Mouse (Mus musculus) NIH3T3 (cell line): Measurements from ENCODE around the gene Nudt19.
"Not testable (repeated sequence)": the region's sequence is repeated elsewhere in the genome, so short reads cannot be mapped to it uniquely, and the experiment has no call there.

Experiments
- DNase-seq: peaks from one replicate; pipeline ENCODE4 v3.0.0-alpha.2; 2012; ENCODE audit warnings: low read depth

Gene Nudt19

GRCm38 (mm10) chr7:35565965-35566364, 9.9 kb upstream of the Nudt19 start:
- not testable (repeated sequence) for DNase-seq

GRCm38 (mm10) chr7:35564872-35565271, 8.8 kb upstream of the Nudt19 start:
- not testable (repeated sequence) for DNase-seq

- DNase-seq = no peak
These were observed 8.2 kb upstream of the Nudt19 start for GRCm38 (mm10) chr7:35564067-35564865.

- no peak for DNase-seq
These were observed 7.0 kb upstream of the Nudt19 start for GRCm38 (mm10) chr7:35563071-35563470.

- no peak for DNase-seq
These were observed 3.7 kb upstream of the Nudt19 start for GRCm38 (mm10) chr7:35559838-35560237.

GRCm38 (mm10) chr7:35558681-35559080, 2.6 kb upstream of the Nudt19 start:
- DNase-seq = no peak

- DNase-seq = no peak
These were observed 1.5 kb upstream of the Nudt19 start for GRCm38 (mm10) chr7:35557577-35557976.

GRCm38 (mm10) chr7:35556905-35557304, 801 bp upstream of the Nudt19 start:
- DNase-seq = no peak

- peak; percentile 93 for DNase-seq
These were observed 590 bp downstream of the Nudt19 start for GRCm38 (mm10) chr7:35555224-35556204.

- DNase-seq = peak; percentile 48
These were observed 1.4 kb downstream of the Nudt19 start for GRCm38 (mm10) chr7:35554605-35555175.

GRCm38 (mm10) chr7:35553751-35554604, 2.1 kb downstream of the Nudt19 start:
- DNase-seq = peak; percentile 83

- peak; percentile 87 for DNase-seq
These were observed 10.2 kb downstream of the Nudt19 start for GRCm38 (mm10) chr7:35545881-35546280.

GRCm38 (mm10) chr7:35537562-35537961, 18.5 kb downstream of the Nudt19 start, which contains the start of gene Tdrd12:
Gene Tdrd12, minus strand, starts transcription at chr7:35537745.
- no peak for DNase-seq

GRCm38 (mm10) chr7:35535750-35536512, 20.2 kb downstream of the Nudt19 start:
- no peak for DNase-seq

GRCm38 (mm10) chr7:35530544-35530943, 25.6 kb downstream of the Nudt19 start:
- DNase-seq = not testable (repeated sequence)

- no peak for DNase-seq
These were observed 26.1 kb downstream of the Nudt19 start for GRCm38 (mm10) chr7:35530026-35530425.

GRCm38 (mm10) chr7:35526795-35527194, 29.3 kb downstream of the Nudt19 start:
- no peak for DNase-seq

- DNase-seq = peak; percentile 34
These were observed 54.1 kb downstream of the Nudt19 start for GRCm38 (mm10) chr7:35501995-35502394.

GRCm38 (mm10) chr7:35497516-35497915, 58.6 kb downstream of the Nudt19 start:
- no peak for DNase-seq
